Mouse (Mus musculus) embryonic facial prominence, embryonic 14.5 days (tissue): ENCODE measurements around the gene Pros1. TPM values are rescaled to one million over a fixed set of nuclear protein-coding genes. Genes with fewer than 3 reads are reported as not detected.

Experiments used
- ATAC-seq: fragments of 200-750 bp; cut with Nextera tagmentation; 2 replicates; pipeline ENCODE4 v1.8.0; 2017; ENCODE audit warnings: low read depth, moderate number of reproducible peaks, moderate TSS enrichment
- DNase-seq: peaks from one replicate; pipeline ENCODE4 v3.0.0-alpha.2; 2015; ENCODE audit warnings: low spot score
- H3K27ac ChIP-seq: fragments of 300-500 bp; sonication (generic); replicated peaks from 2 replicates; pipeline ENCODE4 v1.5.1; 2014; ENCODE audit warnings: low read depth, mild to moderate bottlenecking, low read length, moderate library complexity
- H3K27me3 ChIP-seq: fragments of 300-500 bp; sonication (generic); replicated peaks from 2 replicates; pipeline ENCODE4 v1.6.1; 2014; ENCODE audit warnings: low read length; ENCODE audit not compliant: control insufficient read depth, insufficient read depth
- H3K36me3 ChIP-seq: fragments of 300-500 bp; sonication (generic); 2 replicates; pipeline ENCODE4 v1.6.1; 2014; ENCODE audit warnings: low read length, mixed read lengths; ENCODE audit not compliant: control insufficient read depth, insufficient read depth
- H3K4me1 ChIP-seq: fragments of 300-500 bp; sonication (generic); 2 replicates; pipeline ENCODE4 v1.6.1; 2014; ENCODE audit warnings: antibody characterized with exemption, low read length; ENCODE audit not compliant: control insufficient read depth, insufficient read depth
- H3K4me2 ChIP-seq: fragments of 300-500 bp; sonication (generic); 2 replicates; pipeline ENCODE4 v1.6.1; 2014; ENCODE audit warnings: low read depth, mild to moderate bottlenecking, low read length, moderate library complexity, mixed read lengths
- H3K4me3 ChIP-seq: fragments of 300-500 bp; sonication (generic); 2 replicates; pipeline ENCODE4 v1.5.1; 2014; ENCODE audit warnings: low read depth, mild to moderate bottlenecking, low read length
- H3K9ac ChIP-seq: fragments of 300-500 bp; sonication (generic); 2 replicates; pipeline ENCODE4 v1.6.1; 2014; ENCODE audit warnings: low read depth, mild to moderate bottlenecking, low read length, moderate library complexity, mixed read lengths
- H3K9me3 ChIP-seq: fragments of 300-500 bp; sonication (generic); 2 replicates; pipeline ENCODE4 v1.6.1; 2016; ENCODE audit warnings: low read length; ENCODE audit not compliant: control insufficient read depth
- WGBS: fragments of 180-500 bp; shearing (Covaris S2); extraction: QIAGEN DNeasy Blood & Tissue Kit; methylation state at CpG from one replicate; pipeline ENCODE4 v1.1.7; 2014; 5-methylcytosine and 5-hydroxymethylcytosine counted together
- microRNA-seq: library from miRNA; unstranded; fragments of <30 nt; microRNA quantifications from one replicate; pipeline ENCODE4, GENCODE M21; 2016; ENCODE audit warnings: borderline number of aligned reads
- polyA plus RNA-seq: library from polyadenylated mRNA; unstranded; fragments of >200 nt; fragmentation: Nextera tagmentation; extraction: Ambion mirVana; gene quantifications from 2 replicates; pipeline ENCODE4 v1.2.1, GENCODE M21; 2014

Pros1 gene
- polyA plus RNA-seq, 1 experiment from 2014 or later, result 49.2 TPM

DNA sequence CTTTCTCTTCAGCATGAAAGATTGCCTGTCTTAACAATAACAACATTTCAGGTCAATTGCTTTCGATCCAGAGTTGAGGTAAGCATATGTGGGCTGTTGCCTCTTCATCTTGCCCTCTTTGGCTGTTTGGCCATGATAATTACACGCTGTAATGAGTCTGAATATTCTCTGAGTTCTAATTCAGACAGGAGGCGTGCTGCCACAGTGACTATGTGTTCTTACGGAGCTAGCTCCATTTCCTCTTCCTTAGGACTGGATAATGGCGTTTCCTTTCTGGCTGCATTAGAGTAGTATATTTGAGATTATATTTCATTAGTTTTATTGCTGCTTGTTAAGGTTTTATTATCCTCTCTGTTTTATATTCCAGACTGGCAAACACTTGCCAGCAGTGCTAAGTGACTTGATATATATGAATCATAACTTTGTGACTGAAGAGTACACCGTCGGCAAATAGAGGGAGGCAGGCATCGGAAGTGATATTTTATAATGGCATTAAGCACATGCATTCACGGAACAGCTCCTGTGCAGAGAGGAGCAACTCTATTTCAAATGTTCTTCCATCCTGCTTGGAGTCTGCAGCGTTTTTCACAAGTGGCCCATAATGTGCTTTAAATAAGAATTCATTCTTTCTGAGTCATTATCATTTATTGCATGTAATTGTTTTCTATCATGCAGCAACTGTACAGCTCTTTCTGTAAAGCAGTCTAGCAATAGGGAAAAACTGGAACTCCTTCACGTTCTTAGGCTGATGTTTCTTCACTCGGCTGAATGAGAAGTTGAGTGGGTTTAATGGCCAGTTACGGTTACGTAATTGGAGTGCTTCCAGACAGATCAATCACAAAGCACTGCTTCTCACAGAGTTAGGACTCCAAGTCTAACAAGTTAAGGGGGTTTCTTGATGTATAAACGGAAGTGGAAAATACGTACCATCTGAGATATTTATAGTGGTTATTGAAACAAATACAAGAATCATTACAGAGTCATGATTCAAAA lies 88.6 kb downstream of the Pros1 start:
- no peak for DNase-seq
- WGBS, result 53% methylated on average over 16 of the region's 16 CpGs

DNA sequence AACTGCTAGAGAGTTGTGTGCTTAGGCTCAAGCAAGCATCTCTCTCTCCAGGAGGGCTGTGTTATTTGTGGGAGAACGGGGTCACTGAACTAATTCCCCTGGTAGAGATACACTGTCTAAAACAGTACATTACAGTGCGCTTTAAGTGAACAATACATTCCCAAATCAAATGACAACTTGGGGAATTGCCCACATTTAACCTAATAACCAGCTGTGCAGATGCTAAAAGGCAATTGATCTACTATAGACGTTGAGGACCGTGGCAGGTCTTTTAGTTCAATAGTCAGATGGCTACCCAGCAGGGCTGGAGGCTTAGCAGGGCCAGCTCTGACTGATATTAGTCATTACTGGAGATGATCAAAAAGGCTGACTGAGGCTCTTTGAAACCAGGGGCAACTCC lies 104.4 kb downstream of the Pros1 start:
- no peaks in the 10 kb centered on the region for H3K4me1 ChIP-seq
- H3K9ac ChIP-seq, result no peak overlapping the region
- no peak overlapping the region for H3K4me2 ChIP-seq
- no peak overlapping the region for H3K27ac ChIP-seq
- no peak for ATAC-seq
- H3K9me3 ChIP-seq, result no peaks in the 10 kb centered on the region
- H3K4me3 ChIP-seq, result no peak overlapping the region
- no peaks in the 10 kb centered on the region for H3K27me3 ChIP-seq
- 66% methylated on average over 4 of the region's 4 CpGs for WGBS
- H3K36me3 ChIP-seq, result no peaks in the 10 kb centered on the region
- no peak for DNase-seq

More for the DNA sequence above, 88.6 kb downstream of the Pros1 start:
- 0 out of 2 replicates have a peak, but pooled peaks have one; percentile 18 for ATAC-seq
- Histone ChIP-seq H3K4me1 (peaks cover 6% of the 10 kb centered on the region), H3K4me3 (no peak overlapping the region), H3K4me2 (no peak overlapping the region), H3K36me3 (no peaks in the 10 kb centered on the region), H3K9me3 (no peaks in the 10 kb centered on the region), H3K9ac (no peak overlapping the region), H3K27me3 (no peaks in the 10 kb centered on the region), H3K27ac (no peak overlapping the region)

DNA sequence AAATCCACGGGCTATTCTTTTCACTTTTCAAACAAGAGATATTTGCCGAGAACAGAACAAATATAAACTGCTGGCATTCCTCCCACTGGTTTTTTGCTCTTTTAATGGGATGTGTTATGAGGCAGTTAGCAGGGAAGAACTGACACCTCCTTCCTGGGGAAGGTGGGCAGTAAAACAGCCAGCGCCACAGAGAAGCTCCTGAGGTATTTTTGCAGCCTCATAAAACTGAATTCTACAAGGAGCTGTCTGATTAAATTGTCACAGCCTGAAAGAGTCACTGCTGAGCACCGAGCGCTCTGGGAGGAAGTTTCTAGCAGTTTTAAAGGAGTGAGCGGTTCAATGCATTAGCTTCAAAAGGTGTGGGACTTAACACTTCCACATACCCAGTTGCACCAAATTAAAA lies 110.3 kb downstream of the Pros1 start:
- Histone ChIP-seq H3K4me2 (no peak overlapping the region), H3K4me3 (no peak overlapping the region), H3K27ac (no peak overlapping the region), H3K9me3 (no peaks in the 10 kb centered on the region), H3K4me1 (no peaks in the 10 kb centered on the region), H3K27me3 (no peaks in the 10 kb centered on the region), H3K36me3 (no peaks in the 10 kb centered on the region), H3K9ac (no peak overlapping the region)
- WGBS, result 72% methylated on average over 6 of the region's 6 CpGs
- DNase-seq (no peak), ATAC-seq (no peak)

DNA sequence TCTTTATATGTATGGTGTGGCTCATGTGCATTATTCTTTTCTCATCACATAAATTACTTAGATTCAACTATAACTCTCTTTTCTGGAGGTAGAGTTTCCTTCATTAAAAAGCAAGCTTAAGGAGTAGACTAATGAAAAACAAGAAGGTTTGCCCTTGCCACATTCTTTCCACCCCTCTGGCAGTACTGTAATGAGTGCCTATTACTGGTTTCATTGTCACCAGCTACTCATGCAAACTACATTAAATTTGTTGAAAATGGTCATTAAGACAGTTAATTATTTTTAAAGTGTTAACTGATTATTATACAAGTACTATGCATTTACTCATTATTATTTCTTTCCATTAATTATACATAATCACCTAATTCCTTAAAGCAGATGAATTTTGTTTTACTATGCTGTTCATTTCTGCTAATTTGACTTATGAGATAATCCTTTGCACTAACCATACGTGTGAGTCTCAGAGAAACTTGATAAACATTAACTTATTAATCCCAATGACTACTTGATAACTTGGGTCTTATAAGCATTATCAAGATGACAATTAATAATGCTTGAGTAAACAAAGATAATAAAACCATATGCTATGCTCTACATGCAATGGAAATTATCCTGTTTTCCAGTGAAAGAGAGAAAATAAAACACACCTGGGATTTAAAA lies 117.7 kb downstream of the Pros1 start:
- ATAC-seq (no peak), DNase-seq (no peak)
- Histone ChIP-seq H3K9me3 (no peaks in the 10 kb centered on the region), H3K9ac (no peak overlapping the region), H3K27ac (no peak overlapping the region), H3K4me3 (no peak overlapping the region), H3K4me1 (no peaks in the 10 kb centered on the region), H3K27me3 (no peaks in the 10 kb centered on the region), H3K36me3 (no peaks in the 10 kb centered on the region), H3K4me2 (no peak overlapping the region)
- WGBS, result 82% methylated on average over 1 of the region's 1 CpGs

DNA sequence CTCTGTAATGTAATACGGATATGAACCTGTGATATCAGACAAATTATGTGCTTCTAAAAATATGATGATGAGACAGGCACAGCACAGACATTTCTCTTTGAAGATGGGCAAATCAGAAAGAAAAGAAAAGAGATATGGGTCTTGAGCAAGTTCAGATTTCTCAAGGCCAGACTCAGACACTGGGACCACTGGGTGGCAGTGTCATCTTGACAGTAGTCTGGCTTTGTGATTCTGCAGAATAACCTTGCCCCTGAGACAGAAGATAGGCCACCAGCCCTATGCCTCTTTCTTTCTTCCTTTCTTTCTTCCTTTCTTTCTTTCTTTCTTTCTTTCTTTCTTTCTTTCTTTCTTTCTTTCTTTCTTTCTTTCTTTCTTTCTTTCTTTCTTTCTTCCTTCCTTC lies 120.8 kb downstream of the Pros1 start:
- no peak overlapping the region for H3K27ac ChIP-seq
- no peaks in the 10 kb centered on the region for H3K9me3 ChIP-seq
- DNase-seq (peak; percentile 61), ATAC-seq (no peak)
- no peaks in the 10 kb centered on the region for H3K36me3 ChIP-seq
- H3K27me3 ChIP-seq, result no peaks in the 10 kb centered on the region
- no peak overlapping the region for H3K9ac ChIP-seq
- H3K4me3 ChIP-seq, result no peak overlapping the region
- no peak overlapping the region for H3K4me2 ChIP-seq
- 66% methylated on average over 1 of the region's 1 CpGs for WGBS
- no peaks in the 10 kb centered on the region for H3K4me1 ChIP-seq

Small RNAs within 50 kb of the gene (microRNA-seq; reads per million reads assigned to microRNA genes)
- gene Gm25986, result not detected

Other genes starting within 250 kb of the Pros1 start
- 7.3 and 10.2 TPM in 2 replicates for gene Nsun3, start 67.5 kb upstream of the Pros1 start, polyA plus RNA-seq
- gene Stx19, start 39.6 kb upstream of the Pros1 start, polyA plus RNA-seq, result 0.63 and 0.69 TPM in 2 replicates
- 22.5 and 23.0 TPM in 2 replicates for gene Arl13b, start 7.3 kb upstream of the Pros1 start, polyA plus RNA-seq